Mouse (Mus musculus) limb, embryonic 12.5 days (tissue): ENCODE measurements at regions not wholly inside any gene's neighbourhood (a gene's known extent, or its start where the extent isn't known, plus 50 kb on each side); places are given as distances from the start of the nearest gene placed in this dataset.

Source experiments
- ATAC-seq: fragments of 200-750 bp; cut with Nextera tagmentation; 2 replicates; pipeline ENCODE4 v1.8.0; 2017; ENCODE audit warnings: low read depth, moderate TSS enrichment; ENCODE audit not compliant: insufficient number of reproducible peaks, insufficient read depth, low FRiP score, low TSS enrichment
- H3K27ac ChIP-seq: fragments of 300-500 bp; sonication (generic); 2 replicates; pipeline ENCODE4 v1.5.1; 2016; ENCODE audit warnings: mild to moderate bottlenecking, moderate library complexity
- H3K27me3 ChIP-seq: fragments of 300-500 bp; sonication (generic); 2 replicates; pipeline ENCODE4 v1.6.1; 2016; ENCODE audit warnings: mild to moderate bottlenecking, moderate library complexity
- H3K36me3 ChIP-seq: fragments of 300-500 bp; sonication (generic); 2 replicates; pipeline ENCODE4 v1.6.1; 2016; ENCODE audit warnings: mild to moderate bottlenecking, moderate library complexity
- H3K4me1 ChIP-seq: fragments of 300-500 bp; sonication (generic); replicated peaks from 2 replicates; pipeline ENCODE4 v1.6.1; 2016
- H3K4me2 ChIP-seq: fragments of 300-500 bp; sonication (generic); 2 replicates; pipeline ENCODE4 v1.6.1; 2016; ENCODE audit warnings: mild to moderate bottlenecking, moderate library complexity
- H3K4me3 ChIP-seq: fragments of 300-500 bp; sonication (generic); replicated peaks from 2 replicates; pipeline ENCODE4 v1.5.1; 2016; ENCODE audit warnings: mild to moderate bottlenecking
- H3K9ac ChIP-seq: fragments of 300-500 bp; sonication (generic); replicated peaks from 2 replicates; pipeline ENCODE4 v1.6.1; 2016; ENCODE audit warnings: mild to moderate bottlenecking, moderate library complexity
- H3K9me3 ChIP-seq: fragments of 300-500 bp; sonication (generic); 2 replicates; pipeline ENCODE4 v1.6.1; 2016; ENCODE audit warnings: mild to moderate bottlenecking, moderate library complexity
- WGBS: fragments of 180-500 bp; shearing (Covaris S2); methylation state at CpG from one replicate; pipeline ENCODE4 v1.1.7; 2016; 5-methylcytosine and 5-hydroxymethylcytosine counted together

GRCm38 (mm10) chr1:185657286-185657685, 202.6 kb downstream of the Slc30a10 start:
- Histone ChIP-seq H3K27me3 (no peaks in the 10 kb centered on the region), H3K36me3 (no peaks in the 10 kb centered on the region), H3K4me1 (no peaks in the 10 kb centered on the region), H3K27ac (no peak overlapping the region), H3K4me2 (no peak overlapping the region), H3K9ac (no peak overlapping the region), H3K4me3 (no peak overlapping the region), H3K9me3 (no peaks in the 10 kb centered on the region)
- ATAC-seq, result no peak
- 85% methylated on average over 8 of the region's 8 CpGs for WGBS

- no peak overlapping the region for H3K4me3 ChIP-seq
- no peak for ATAC-seq
- no peaks in the 10 kb centered on the region for H3K36me3 ChIP-seq
- H3K9ac ChIP-seq, result no peak overlapping the region
- no peaks in the 10 kb centered on the region for H3K4me1 ChIP-seq
- H3K4me2 ChIP-seq, result no peak overlapping the region
- no peaks in the 10 kb centered on the region for H3K27me3 ChIP-seq
- H3K9me3 ChIP-seq, result no peaks in the 10 kb centered on the region
- no peak overlapping the region for H3K27ac ChIP-seq
- WGBS, result 82% methylated on average over 5 of the region's 5 CpGs
These were observed 204.8 kb downstream of the Slc30a10 start for GRCm38 (mm10) chr1:185659476-185659875.

GRCm38 (mm10) chr1:185662336-185662735, 207.7 kb downstream of the Slc30a10 start:
- no peak overlapping the region for H3K4me2 ChIP-seq
- WGBS, result 80% methylated on average over 3 of the region's 3 CpGs
- ATAC-seq, result no peak
- H3K9me3 ChIP-seq, result no peaks in the 10 kb centered on the region
- no peak overlapping the region for H3K9ac ChIP-seq
- no peak overlapping the region for H3K27ac ChIP-seq
- H3K27me3 ChIP-seq, result no peaks in the 10 kb centered on the region
- peaks cover 11% of the 10 kb centered on the region for H3K4me1 ChIP-seq
- H3K4me3 ChIP-seq, result no peak overlapping the region
- H3K36me3 ChIP-seq, result no peaks in the 10 kb centered on the region

GRCm38 (mm10) chr1:185670029-185670741, 215.5 kb downstream of the Slc30a10 start:
- WGBS, result 30% methylated on average over 5 of the region's 5 CpGs
- no peak overlapping the region for H3K9ac ChIP-seq
- peaks cover 60% of the 10 kb centered on the region for H3K4me1 ChIP-seq
- no peaks in the 10 kb centered on the region for H3K9me3 ChIP-seq
- no peak for ATAC-seq
- H3K27me3 ChIP-seq, result no peaks in the 10 kb centered on the region
- H3K4me2 ChIP-seq, result no peak overlapping the region
- no peak overlapping the region for H3K4me3 ChIP-seq
- peak overlapping the region; percentile 57 for H3K27ac ChIP-seq
- H3K36me3 ChIP-seq, result no peaks in the 10 kb centered on the region

- peak; percentile 49; the same call in 1 of the 2 replicates for ATAC-seq
- Histone ChIP-seq H3K27ac (peak overlapping the region; percentile 59), H3K27me3 (no peaks in the 10 kb centered on the region), H3K9ac (no peak overlapping the region), H3K4me3 (no peak overlapping the region), H3K9me3 (no peaks in the 10 kb centered on the region), H3K4me1 (peaks cover 49% of the 10 kb centered on the region), H3K36me3 (no peaks in the 10 kb centered on the region), H3K4me2 (no peak overlapping the region)
- WGBS, result 19% methylated on average over 3 of the region's 3 CpGs
These were observed 218.3 kb downstream of the Slc30a10 start for GRCm38 (mm10) chr1:185672940-185673339.

- Histone ChIP-seq H3K4me3 (no peak overlapping the region), H3K9ac (no peak overlapping the region), H3K4me1 (peaks cover 31% of the 10 kb centered on the region), H3K4me2 (no peak overlapping the region), H3K27me3 (no peaks in the 10 kb centered on the region), H3K36me3 (no peaks in the 10 kb centered on the region), H3K9me3 (no peaks in the 10 kb centered on the region), H3K27ac (no peak overlapping the region)
- 82% methylated on average over 11 of the region's 11 CpGs for WGBS
- ATAC-seq, result no peak
These were observed 221.2 kb downstream of the Slc30a10 start for GRCm38 (mm10) chr1:185675674-185676420.

GRCm38 (mm10) chr1:185681610-185682457, 227.2 kb downstream of the Slc30a10 start:
- H3K27ac ChIP-seq, result peak overlapping the region; percentile 31; the same call in 1 of the 2 replicates
- no peak overlapping the region for H3K4me2 ChIP-seq
- 43% methylated on average over 21 of the region's 21 CpGs for WGBS
- no peak overlapping the region for H3K9ac ChIP-seq
- no peaks in the 10 kb centered on the region for H3K36me3 ChIP-seq
- H3K9me3 ChIP-seq, result no peaks in the 10 kb centered on the region
- H3K27me3 ChIP-seq, result peaks cover 4% of the 10 kb centered on the region; the same call in 1 of the 2 replicates
- H3K4me1 ChIP-seq, result peaks cover 11% of the 10 kb centered on the region
- no peak overlapping the region for H3K4me3 ChIP-seq
- ATAC-seq, result no peak

GRCm38 (mm10) chr1:185682458-185682750, 227.8 kb downstream of the Slc30a10 start:
- H3K36me3 ChIP-seq, result no peaks in the 10 kb centered on the region
- H3K9ac ChIP-seq, result no peak overlapping the region
- H3K4me3 ChIP-seq, result no peak overlapping the region
- peaks cover 4% of the 10 kb centered on the region; the same call in 1 of the 2 replicates for H3K27me3 ChIP-seq
- no peaks in the 10 kb centered on the region for H3K9me3 ChIP-seq
- H3K27ac ChIP-seq, result peak overlapping the region; percentile 31
- 62% methylated on average over 3 of the region's 3 CpGs for WGBS
- H3K4me1 ChIP-seq, result peaks cover 11% of the 10 kb centered on the region
- no peak for ATAC-seq
- no peak overlapping the region for H3K4me2 ChIP-seq

GRCm38 (mm10) chr1:185684638-185685037, 230.0 kb downstream of the Slc30a10 start:
- 73% methylated on average over 9 of the region's 9 CpGs for WGBS
- H3K4me2 ChIP-seq, result no peak overlapping the region
- no peak overlapping the region for H3K9ac ChIP-seq
- H3K27ac ChIP-seq, result no peak overlapping the region
- H3K36me3 ChIP-seq, result no peaks in the 10 kb centered on the region
- H3K9me3 ChIP-seq, result no peaks in the 10 kb centered on the region
- no peak for ATAC-seq
- no peak overlapping the region for H3K4me3 ChIP-seq
- H3K27me3 ChIP-seq, result peaks cover 4% of the 10 kb centered on the region; the same call in 1 of the 2 replicates
- peaks cover 11% of the 10 kb centered on the region for H3K4me1 ChIP-seq

GRCm38 (mm10) chr1:185688506-185688905, 233.9 kb downstream of the Slc30a10 start:
- WGBS, result 90% methylated on average over 10 of the region's 10 CpGs
- H3K9me3 ChIP-seq, result no peaks in the 10 kb centered on the region

GRCm38 (mm10) chr1:185695394-185695793, 240.7 kb downstream of the Slc30a10 start:
- ATAC-seq, result no peak
- Histone ChIP-seq H3K36me3 (no peaks in the 10 kb centered on the region), H3K9ac (no peak overlapping the region), H3K4me1 (no peaks in the 10 kb centered on the region), H3K9me3 (no peaks in the 10 kb centered on the region), H3K27ac (no peak overlapping the region), H3K4me2 (no peak overlapping the region), H3K4me3 (no peak overlapping the region), H3K27me3 (no peaks in the 10 kb centered on the region)
- WGBS, result 89% methylated on average over 2 of the region's 2 CpGs

More at GRCm38 (mm10) chr1:185688506-185688905, 233.9 kb downstream of the Slc30a10 start:
- no peaks in the 10 kb centered on the region for H3K36me3 ChIP-seq
- no peak overlapping the region for H3K9ac ChIP-seq
- ATAC-seq, result no peak
- no peak overlapping the region for H3K27ac ChIP-seq
- no peaks in the 10 kb centered on the region for H3K27me3 ChIP-seq
- no peak overlapping the region for H3K4me3 ChIP-seq
- H3K4me1 ChIP-seq, result no peaks in the 10 kb centered on the region
- H3K4me2 ChIP-seq, result no peak overlapping the region
